Mouse (Mus musculus) lung, adult 2 months (tissue): ENCODE results near the gene Smim23. TPM values are rescaled to one million over a fixed set of nuclear protein-coding genes. Genes with fewer than 3 reads are reported as not detected.
A peak's percentile ranks its signal among the peaks of the same experiment; 100 is the strongest.

ENCODE experiments used
- DNase-seq: peaks from one replicate; pipeline ENCODE4 v3.0.0; 2022
- H3K4me1 ChIP-seq: fragments of 200-500 bp; 2 replicates; pipeline ENCODE4 v1.6.1; 2011; ENCODE audit warnings: low read length; ENCODE audit not compliant: control insufficient read depth, insufficient read depth
- H3K4me3 ChIP-seq: fragments of 200-500 bp; replicated peaks from 2 replicates; pipeline ENCODE3; 2011; ENCODE audit warnings: low read depth, mild to moderate bottlenecking, control low read depth, low read length; ENCODE audit errors: extremely low read depth
- CTCF ChIP-seq: fragments of 200-500 bp; IDR thresholded peaks from 2 replicates; pipeline ENCODE4 v1.5.1; 2011; ENCODE audit warnings: mild to moderate bottlenecking, low read length, control low read depth; ENCODE audit not compliant: insufficient read depth
- POLR2A ChIP-seq: fragments of 200-500 bp; IDR thresholded peaks from 2 replicates; pipeline ENCODE4 v1.6.1; 2011; ENCODE audit warnings: low read depth, mild to moderate bottlenecking, control low read depth, low read length, borderline replicate concordance; ENCODE audit errors: extremely low read depth
- WGBS: fragments of 180-500 bp; shearing (Covaris S2); methylation state at CpG from one replicate; pipeline ENCODE4 v1.1.7; 2018; 5-methylcytosine and 5-hydroxymethylcytosine counted together
- polyA plus RNA-seq: library from polyadenylated mRNA; depleted of rRNA; stranded (reverse); fragments of >200 nt; gene quantifications from 2 replicates; pipeline ENCODE4 v1.2.3, GENCODE M21; 2012; rRNA removed

Smim23 gene
- polyA plus RNA-seq = not detected in 2 replicates

DNA sequence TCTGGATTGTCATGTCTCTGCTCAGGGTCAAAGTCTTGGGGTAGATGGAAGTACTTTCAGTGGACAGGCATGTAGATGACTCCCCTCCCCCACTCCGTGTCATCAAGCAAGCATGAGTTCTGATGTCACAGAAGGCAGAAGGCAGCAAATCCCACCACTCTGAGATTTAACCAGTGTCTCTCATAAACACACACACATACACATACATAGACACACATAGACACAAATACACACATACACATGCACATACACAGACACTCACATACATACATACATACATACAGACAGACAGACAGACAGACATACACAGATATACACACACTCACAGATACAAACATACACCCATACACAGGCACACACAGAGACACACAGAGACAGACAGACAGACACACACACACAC is at the start of gene Smim23:
Smim23 (minus strand) TSS at position 101 of the 400 bp plus-strand sequence.
- no peaks in the 10 kb centered on the region for H3K4me1 ChIP-seq
- WGBS = 90% methylated on average over 1 of the region's 1 CpGs
- no peak for DNase-seq

GRCm38 (mm10) chr11:32868619-32869383 is 44.4 kb upstream of the Smim23 start:
- 65% methylated on average over 10 of the region's 10 CpGs for WGBS
- DNase-seq = peak; percentile 6
- H3K4me3 ChIP-seq = no peak overlapping the region
- no peaks in the 10 kb centered on the region for H3K4me1 ChIP-seq
- TF ChIP-seq CTCF (peak; percentile 21; the same call in 1 of the 2 replicates), POLR2A (no peak)

More for the DNA sequence above, at the start of gene Smim23:
- TF ChIP-seq CTCF (no peak), POLR2A (no peak)
- H3K4me3 ChIP-seq = no peak within 1 kb of the TSS

GRCm38 (mm10) chr11:32864615-32865014 is 40.2 kb upstream of the Smim23 start:
- no peak for DNase-seq
- 73% methylated on average over 5 of the region's 5 CpGs for WGBS
- TF ChIP-seq POLR2A (no peak), CTCF (no peak)
- Histone ChIP-seq H3K4me3 (no peak overlapping the region), H3K4me1 (no peaks in the 10 kb centered on the region)

DNA sequence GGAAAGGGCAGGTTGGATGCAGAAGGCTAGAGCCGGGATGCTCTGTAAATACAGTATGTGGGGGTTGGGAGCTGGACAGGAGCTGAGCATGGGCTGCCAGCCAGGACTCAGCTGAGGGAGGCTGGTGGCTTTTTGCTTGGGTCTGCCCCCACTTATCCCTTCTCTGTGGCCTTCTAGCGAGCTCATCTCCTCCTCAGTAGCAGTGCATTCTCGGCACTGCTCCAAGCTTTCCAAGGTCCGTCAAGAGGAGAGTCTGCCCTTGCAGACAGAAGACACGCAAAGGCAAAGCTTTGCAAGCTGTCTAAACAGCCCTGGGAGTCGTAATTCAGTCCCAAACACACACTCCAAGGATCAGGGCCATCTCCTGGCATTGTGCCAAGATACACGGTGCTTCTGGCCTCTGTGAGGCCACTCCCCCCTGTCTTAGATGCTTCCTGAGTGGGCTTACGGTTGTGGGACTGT is 33.0 kb upstream of the Smim23 start:
- Histone ChIP-seq H3K4me1 (peaks cover 2% of the 10 kb centered on the region; the same call in 1 of the 2 replicates), H3K4me3 (no peak overlapping the region)
- DNase-seq = no peak
- WGBS = 12% methylated on average over 8 of the region's 8 CpGs
- TF ChIP-seq POLR2A (no peak), CTCF (no peak)

GRCm38 (mm10) chr11:32846682-32847222 is 22.3 kb upstream of the Smim23 start:
- Histone ChIP-seq H3K4me3 (no peak overlapping the region), H3K4me1 (no peaks in the 10 kb centered on the region)
- TF ChIP-seq POLR2A (no peak), CTCF (no peak)
- DNase-seq = no peak
- 38% methylated on average over 20 of the region's 20 CpGs for WGBS

DNA sequence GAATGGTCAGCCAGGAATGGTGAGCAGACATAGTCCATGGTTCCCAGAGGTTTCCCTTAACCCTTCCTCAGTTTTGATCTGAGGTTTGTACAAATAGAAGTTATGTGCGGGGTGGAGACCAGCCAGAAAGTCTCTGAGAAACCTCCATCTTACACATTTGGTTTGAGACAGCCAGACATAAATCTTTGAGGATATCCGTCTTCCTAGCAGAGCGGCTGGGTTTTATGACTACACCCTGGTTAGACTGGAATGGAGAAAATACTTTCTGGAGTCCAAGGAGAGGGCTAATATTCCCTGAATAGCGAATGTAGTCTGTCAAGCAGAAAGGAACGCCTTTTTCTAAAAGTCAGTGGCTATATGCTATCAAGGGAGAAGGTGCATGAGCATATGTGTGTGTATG is 16.8 kb upstream of the Smim23 start:
- no peak overlapping the region for H3K4me3 ChIP-seq
- TF ChIP-seq CTCF (no peak), POLR2A (no peak)
- WGBS = 81% methylated on average over 5 of the region's 5 CpGs
- no peak for DNase-seq
- H3K4me1 ChIP-seq = no peaks in the 10 kb centered on the region

DNA sequence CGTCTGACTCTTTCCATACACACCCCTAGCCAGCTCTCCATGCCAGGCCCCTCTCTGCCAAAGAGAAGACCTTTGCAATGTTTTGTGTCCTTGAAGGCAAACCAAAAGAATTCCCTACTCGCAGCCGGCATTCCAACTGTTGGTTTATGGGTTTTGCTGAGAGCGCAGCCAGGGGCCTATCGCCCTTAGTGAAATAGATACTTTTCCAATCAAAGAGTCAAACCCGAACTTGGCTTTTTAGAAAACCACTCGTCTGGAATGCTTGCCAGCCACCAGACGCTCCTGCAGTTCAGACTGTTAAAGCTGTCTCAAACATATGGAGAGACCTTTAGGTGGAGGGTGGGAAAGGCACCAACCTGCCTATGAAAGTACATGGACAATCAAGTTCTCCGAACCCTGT is 15.9 kb upstream of the Smim23 start:
- TF ChIP-seq CTCF (no peak), POLR2A (no peak)
- no peaks in the 10 kb centered on the region for H3K4me1 ChIP-seq
- no peak overlapping the region for H3K4me3 ChIP-seq
- WGBS = 82% methylated on average over 9 of the region's 9 CpGs
- no peak for DNase-seq

GRCm38 (mm10) chr11:32835022-32835421 is 10.6 kb upstream of the Smim23 start:
- TF ChIP-seq CTCF = no peak
- no peak for TF ChIP-seq POLR2A
- WGBS = 43% methylated on average over 8 of the region's 8 CpGs
- no peak for DNase-seq
- H3K4me1 ChIP-seq = no peaks in the 10 kb centered on the region
- H3K4me3 ChIP-seq = no peak overlapping the region

GRCm38 (mm10) chr11:32834367-32834918 is 10.0 kb upstream of the Smim23 start:
- TF ChIP-seq POLR2A (no peak), CTCF (no peak)
- Histone ChIP-seq H3K4me3 (no peak overlapping the region), H3K4me1 (no peaks in the 10 kb centered on the region)
- 41% methylated on average over 13 of the region's 13 CpGs for WGBS
- no peak for DNase-seq
